ENCODE assay signal across 20 mouse cellular contexts in the genomic region with DNA sequence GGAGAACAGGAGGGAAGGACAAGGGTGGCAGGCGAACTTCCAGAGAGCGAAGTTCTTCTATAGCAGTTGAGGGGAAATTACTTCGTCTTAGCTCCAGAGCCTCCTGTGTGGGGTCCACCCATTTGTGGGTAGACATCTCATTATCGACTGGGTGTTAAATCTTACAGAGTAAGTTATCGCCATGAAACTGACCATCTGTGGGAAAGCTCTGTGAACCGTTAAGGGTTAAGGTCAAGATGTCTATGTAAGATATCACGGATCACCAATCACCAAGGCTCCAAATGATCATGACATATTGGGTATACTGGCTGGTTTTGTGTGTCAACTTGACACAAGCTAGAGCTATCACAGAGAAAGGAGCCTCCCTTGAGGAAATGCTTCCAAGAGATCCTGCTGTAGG. TPM values are rescaled to one million over a fixed set of nuclear protein-coding genes. Genes with fewer than 3 reads are reported as not detected.
"Had no signal": no experiment of that assay in that cellular context is flagged by ENCODE, and none has a peak within 500 bp of the region (broad histone marks: within the 10 kb centered on the region; RNA-seq: fewer than 3 reads in every experiment).

No protein-coding gene starts in this region.

- H3K4me3 ChIP-seq: limb, embryonic 13.5 days; midbrain, embryonic 15.5 days; neural tube, embryonic 12.5 days had no signal

- H3K27ac ChIP-seq: limb, embryonic 13.5 days; midbrain, embryonic 15.5 days; neural tube, embryonic 12.5 days had no signal

- H3K27me3 ChIP-seq: limb, embryonic 13.5 days; midbrain, embryonic 15.5 days; neural tube, embryonic 12.5 days had no signal

- H3K4me1 ChIP-seq: limb, embryonic 13.5 days; midbrain, embryonic 15.5 days; neural tube, embryonic 12.5 days had no signal

- H3K36me3 ChIP-seq: limb, embryonic 13.5 days; midbrain, embryonic 15.5 days; neural tube, embryonic 12.5 days had no signal

- ATAC-seq: inflammation-experienced regulatory T-cells, adult 6 months; intestine, postnatal 0 days; midbrain, embryonic 15.5 days had no signal

- H3K9ac ChIP-seq: limb, embryonic 13.5 days; midbrain, embryonic 15.5 days; neural tube, embryonic 12.5 days had no signal

- DNase-seq: kidney, adult 8-10 months; kidney, postnatal 25 days; left cerebral cortex, postnatal 4 days; lung, adult 18-20 months; retina, postnatal 1 day; right cerebral cortex, postnatal 4 days; spleen, adult 18-20 months; thymus, adult 18-20 months; thymus, postnatal 14 days had no signal

- H3K4me2 ChIP-seq: limb, embryonic 13.5 days; midbrain, embryonic 11.5 days; midbrain, embryonic 15.5 days; neural tube, embryonic 12.5 days had no signal

- H3K9me3 ChIP-seq: midbrain, embryonic 15.5 days; neural tube, embryonic 12.5 days had no signal

RNA-seq across cellular contexts. Expression of a gene that starts 52.8 kb away (rescaled TPM):
- total RNA-seq: monocyte, adult 5-6 weeks; neutrophil, adult 5-6 weeks had no signal
- polyA plus RNA-seq: inflammation-experienced regulatory T-cells, adult 6 months; intestine, postnatal 0 days; kidney, embryonic 16.5 days; limb, embryonic 13.5 days; lung, embryonic 16.5 days; midbrain, embryonic 11.5 days; neural tube, embryonic 12.5 days; stomach, embryonic 14.5 days had no signal
